Mouse (Mus musculus) lung, postnatal 4 days (tissue): Measurements from ENCODE around the gene Nr3c2.

Source experiments
- DNase-seq, 2 experiments: peaks; one replicate each; pipeline ENCODE4 v3.0.0; 2021

The Nr3c2 gene

GRCm38 (mm10) chr8:76899411-76900154 is at the start of gene Nr3c2:
Gene Nr3c2, plus strand, starts transcription at chr8:76899442.
- peak; percentile 46 to 62 for DNase-seq

DNA sequence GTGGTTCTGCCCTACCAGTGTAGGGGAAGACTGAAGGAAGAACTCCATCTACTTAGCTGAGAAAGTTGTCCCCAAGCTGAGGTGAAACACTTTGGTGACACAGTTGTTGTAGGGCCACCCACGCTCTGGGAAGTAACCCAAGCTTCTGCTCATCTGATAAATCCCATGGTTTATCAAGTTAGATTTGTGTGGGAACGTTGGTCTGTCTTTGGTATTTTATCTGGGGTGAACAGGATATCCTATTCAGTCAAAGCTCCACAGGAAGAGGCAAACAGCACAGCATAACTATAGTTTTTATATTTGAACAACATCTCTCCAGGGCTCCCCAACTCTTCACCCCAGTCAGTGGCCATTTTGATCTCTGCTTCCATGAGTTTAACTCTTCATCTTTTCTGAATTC is 40.7 kb upstream of the Nr3c2 start:
- no peak for DNase-seq

DNA sequence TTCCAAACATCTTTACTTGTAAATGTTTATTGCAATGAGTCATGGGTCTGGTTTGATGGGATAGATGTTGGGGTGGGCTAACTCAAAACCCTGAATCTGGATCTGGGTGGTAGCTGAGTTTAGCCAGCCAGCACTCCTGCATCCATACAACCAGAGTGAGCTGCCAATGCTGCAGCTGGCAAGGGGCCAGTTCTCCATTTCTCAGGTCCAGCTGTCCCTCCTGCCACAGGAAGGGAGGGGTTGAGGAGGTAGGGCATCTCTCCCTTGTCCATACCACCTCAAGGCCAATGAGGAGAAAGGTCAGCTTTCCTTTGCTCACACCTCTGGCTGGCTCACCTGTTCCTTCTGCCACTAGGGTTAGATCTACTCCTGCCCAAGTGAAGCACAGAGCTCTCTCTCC is 39.5 kb upstream of the Nr3c2 start:
- DNase-seq = no peak

DNA sequence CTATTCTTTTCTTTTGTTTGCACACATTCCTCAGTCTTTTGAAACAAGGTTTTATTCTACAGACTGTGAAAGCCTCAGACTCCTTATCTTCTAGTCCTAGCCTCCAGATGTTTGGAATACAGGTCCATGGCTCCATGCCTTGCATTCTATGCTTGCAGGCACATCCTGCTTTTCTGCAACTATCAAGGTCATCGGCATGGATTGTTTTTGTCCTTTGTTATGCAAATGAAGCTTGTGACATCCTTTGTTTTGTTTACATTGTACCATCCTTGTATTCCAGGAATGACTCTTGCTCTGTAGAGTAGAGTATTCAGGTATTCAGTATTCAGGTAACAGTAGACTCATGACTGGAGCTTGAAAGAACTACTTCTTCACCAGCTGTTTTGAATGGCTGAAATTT is 36.2 kb upstream of the Nr3c2 start:
- DNase-seq = no peak

- DNase-seq = no peak
Measured at GRCm38 (mm10) chr8:76876809-76877208, 22.4 kb upstream of the Nr3c2 start.

GRCm38 (mm10) chr8:76897050-76897449 is 2.2 kb upstream of the Nr3c2 start:
- DNase-seq = no peak

DNA sequence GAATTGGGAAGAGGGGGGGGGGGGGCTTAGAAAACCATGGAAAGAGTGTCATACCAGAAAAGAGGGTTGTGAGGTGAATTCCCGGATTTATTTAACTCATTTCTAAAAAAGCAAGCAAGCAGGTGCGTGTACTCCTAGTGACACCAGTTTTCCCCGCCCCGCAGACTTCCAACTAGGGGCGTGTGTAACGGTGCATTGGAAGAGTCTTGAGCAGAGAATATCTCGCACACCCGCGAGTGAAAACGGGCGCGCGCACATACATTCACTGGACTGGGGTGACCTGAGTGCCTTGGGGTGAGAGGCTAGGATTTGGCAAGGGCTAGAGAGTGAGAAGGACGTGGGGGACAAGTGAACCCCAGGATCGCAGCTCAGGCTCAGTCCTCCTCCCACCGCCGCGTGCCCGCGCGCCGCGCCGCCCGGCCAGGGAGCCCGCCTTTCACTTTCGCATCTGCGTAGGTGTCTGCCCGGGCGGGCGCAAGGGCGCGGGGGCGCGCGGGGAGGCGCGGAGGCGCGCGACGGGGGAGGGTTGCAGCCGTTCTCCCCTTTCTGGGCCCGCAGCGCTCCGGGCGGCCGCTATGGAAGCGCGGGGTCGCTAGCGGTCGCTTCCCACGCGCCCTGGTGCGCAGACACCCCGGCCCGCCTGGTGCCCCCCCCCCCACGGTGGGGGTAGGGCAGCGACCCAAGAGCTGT is 376 bp upstream of the Nr3c2 start:
- peak; percentile 79 to 81 for DNase-seq

GRCm38 (mm10) chr8:76900155-76901141 is 1.2 kb downstream of the Nr3c2 start:
- DNase-seq = peak; percentile 47 to 49

- DNase-seq = peak; percentile 96 to 98
Measured at GRCm38 (mm10) chr8:76901430-76902204, 2.4 kb downstream of the Nr3c2 start.

GRCm38 (mm10) chr8:76902205-76903078 is 3.2 kb downstream of the Nr3c2 start:
- no peak for DNase-seq

GRCm38 (mm10) chr8:76911206-76911605 is 12.0 kb downstream of the Nr3c2 start:
- DNase-seq = no peak

GRCm38 (mm10) chr8:76912678-76913077 is 13.4 kb downstream of the Nr3c2 start:
- DNase-seq = no peak

DNA sequence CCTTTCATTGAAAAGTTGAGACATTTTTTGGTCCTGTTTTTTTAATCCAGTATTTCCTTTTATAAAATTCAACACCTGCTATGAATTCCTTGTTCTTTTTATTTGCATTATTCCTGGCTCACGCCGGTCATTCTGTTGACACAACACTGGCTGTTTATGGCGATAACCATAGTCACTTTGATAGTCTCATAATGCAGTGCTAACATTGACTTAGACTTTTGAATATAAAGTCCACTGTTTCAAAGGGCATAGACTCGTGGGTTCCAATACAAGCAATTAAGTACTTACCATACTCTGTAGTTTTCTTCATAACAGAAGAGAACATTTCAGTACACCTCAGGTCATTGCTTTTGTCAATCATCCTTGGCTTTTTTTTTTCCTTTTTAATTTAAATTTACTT is 14.0 kb downstream of the Nr3c2 start:
- no peak for DNase-seq

- no peak for DNase-seq
Measured at GRCm38 (mm10) chr8:76915260-76915659, 16.0 kb downstream of the Nr3c2 start.

- DNase-seq = no peak
Measured at GRCm38 (mm10) chr8:76919546-76919945, 20.3 kb downstream of the Nr3c2 start.

- no peak for DNase-seq
Measured at GRCm38 (mm10) chr8:76924150-76924549, 24.9 kb downstream of the Nr3c2 start.

GRCm38 (mm10) chr8:76928326-76928725 is 29.1 kb downstream of the Nr3c2 start:
- no peak for DNase-seq

DNA sequence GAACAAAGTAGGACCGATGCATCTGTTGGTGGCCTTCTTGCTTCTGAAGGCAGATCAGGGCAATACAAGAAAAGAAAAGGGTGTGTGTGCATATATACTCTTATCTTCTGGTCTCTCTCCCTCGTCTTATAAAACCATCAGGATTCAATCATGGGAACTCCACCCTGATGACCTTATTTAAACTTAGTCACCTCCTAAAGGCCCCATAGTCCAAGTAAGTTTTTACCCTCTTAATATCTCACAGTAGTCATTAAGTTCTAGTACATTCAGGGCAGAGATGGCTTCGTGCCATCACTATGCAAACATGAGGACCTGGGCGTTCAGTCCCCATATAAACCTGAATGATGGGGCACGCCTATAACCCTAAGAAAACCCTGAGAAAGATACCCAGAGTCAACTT is 29.6 kb downstream of the Nr3c2 start:
- DNase-seq = no peak

- DNase-seq = no peak
Measured at GRCm38 (mm10) chr8:76965046-76965445, 65.8 kb downstream of the Nr3c2 start.

DNA sequence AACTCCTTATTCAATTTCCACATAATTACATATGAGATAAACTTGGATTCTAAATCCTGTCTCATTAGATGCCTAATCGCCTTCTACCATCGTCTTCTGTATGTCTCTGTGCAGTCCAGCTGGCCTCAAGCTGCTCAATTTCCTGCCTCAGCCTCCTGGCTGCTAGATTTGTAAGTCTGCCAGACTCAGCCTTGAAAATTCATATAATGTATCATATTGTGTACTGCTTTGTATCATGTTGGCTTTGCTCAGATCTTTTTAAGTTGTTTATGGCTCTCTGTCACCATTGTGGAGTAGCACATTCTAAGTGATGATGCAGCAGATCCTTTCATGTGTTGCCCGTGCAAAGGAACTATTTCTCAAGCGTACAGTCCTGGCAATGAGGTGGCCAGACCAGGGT is 71.9 kb downstream of the Nr3c2 start:
- peak in 1 of 2 experiments; percentile 23 for DNase-seq

GRCm38 (mm10) chr8:76971761-76972404 is 72.6 kb downstream of the Nr3c2 start:
- peak; percentile 6 to 39 for DNase-seq
